41 mouse cellular contexts compared by ENCODE assay signal in genomic region chr17:36861680-36862079, GRCm38 (mm10). TPM values are rescaled to one million over a fixed set of nuclear protein-coding genes. Genes with fewer than 3 reads are reported as not detected.
"Had no signal": no experiment of that assay in that cellular context is flagged by ENCODE, and none has a peak within 500 bp of the region (broad histone marks: within the 10 kb centered on the region; RNA-seq: fewer than 3 reads in every experiment).

No protein-coding gene starts in this region.

- H3K4me1 ChIP-seq: limb, embryonic 13.5 days had no signal

- H3K9me3 ChIP-seq: heart, embryonic 10.5 days; heart, embryonic 12.5 days; hindbrain, embryonic 10.5 days; hindbrain, embryonic 12.5 days; kidney, embryonic 15.5 days; limb, embryonic 13.5 days; limb, embryonic 15.5 days; liver, embryonic 12.5 days had no signal

- H3K27ac ChIP-seq: gastrocnemius, adult 2 months; heart, embryonic 10.5 days; hindbrain, embryonic 10.5 days; hindbrain, embryonic 12.5 days; hindbrain, embryonic 14.5 days; kidney, embryonic 15.5 days; kidney, postnatal 0 days; limb, embryonic 13.5 days; limb, embryonic 15.5 days; liver, embryonic 12.5 days had no signal

- H3K4me3 ChIP-seq: gastrocnemius, adult 2 months; heart, embryonic 10.5 days; heart, embryonic 12.5 days; hindbrain, embryonic 10.5 days; hindbrain, embryonic 12.5 days; kidney, embryonic 15.5 days; limb, embryonic 13.5 days; limb, embryonic 15.5 days; liver, embryonic 12.5 days had no signal

- H3K9ac ChIP-seq: heart, embryonic 12.5 days; hindbrain, embryonic 12.5 days; hindbrain, embryonic 14.5 days; kidney, embryonic 15.5 days; limb, embryonic 13.5 days; limb, embryonic 15.5 days; liver, embryonic 12.5 days had no signal

- ATAC-seq: hindbrain, embryonic 16.5 days; inflammation-experienced regulatory T-cells, adult 6 months; liver, embryonic 12.5 days had no signal

- H3K4me2 ChIP-seq: heart, embryonic 12.5 days; hindbrain, embryonic 12.5 days; hindbrain, embryonic 14.5 days; kidney, embryonic 15.5 days; limb, embryonic 13.5 days; limb, embryonic 15.5 days; liver, embryonic 12.5 days had no signal

- DNase-seq: gastrocnemius, adult 2 months; gastrocnemius, postnatal 10 days; gastrocnemius, postnatal 25 days; heart, adult 18-20 months; heart, postnatal 10 days; heart, postnatal 4 days; kidney, adult 11 months; kidney, adult 2 months; kidney, adult 9 months; kidney, postnatal 14 days; kidney, postnatal 36 days; layer of hippocampus, adult 9-11 months; layer of hippocampus, postnatal 36 days; left cerebral cortex, postnatal 4 days had no signal

RNA-seq across cellular contexts. Expression of gene Trim15, which starts 5.3 kb away (rescaled TPM):
- total RNA-seq: gastrocnemius, adult 2 months; gastrocnemius, postnatal 10 days; gastrocnemius, postnatal 25 days; gastrocnemius, postnatal 4 days; granulocyte monocyte progenitor cell, adult 5-6 weeks; heart, adult 18-20 months; heart, adult 8-10 months; heart, postnatal 10 days; heart, postnatal 25 days; heart, postnatal 4 days; layer of hippocampus, adult 18-20 months; layer of hippocampus, adult 8-10 months; layer of hippocampus, postnatal 14 days; layer of hippocampus, postnatal 36 days; left cerebral cortex, adult 18-20 months; left cerebral cortex, postnatal 10 days; left cerebral cortex, postnatal 25 days; left cerebral cortex, postnatal 4 days; liver, adult 2 months had no signal
- polyA plus RNA-seq: heart, embryonic 10.5 days; heart, embryonic 14.5 days; liver, adult 2 months had no signal

RNA-seq across cellular contexts. Expression of gene Trim10, which starts 7.7 kb away (rescaled TPM):
- total RNA-seq: gastrocnemius, adult 2 months; granulocyte monocyte progenitor cell, adult 5-6 weeks; layer of hippocampus, adult 18-20 months; layer of hippocampus, adult 8-10 months; layer of hippocampus, postnatal 14 days; layer of hippocampus, postnatal 36 days; left cerebral cortex, adult 18-20 months; left cerebral cortex, adult 8-10 months; left cerebral cortex, postnatal 25 days; left cerebral cortex, postnatal 4 days; liver, adult 2 months had no signal
- polyA plus RNA-seq: inflammation-experienced regulatory T-cells, adult 6 months; liver, adult 2 months had no signal

RNA-seq across cellular contexts. Expression of gene Trim40, which starts 28.2 kb away (rescaled TPM):
- total RNA-seq: gastrocnemius, adult 2 months; gastrocnemius, postnatal 10 days; gastrocnemius, postnatal 25 days; gastrocnemius, postnatal 4 days; granulocyte monocyte progenitor cell, adult 5-6 weeks; heart, adult 18-20 months; heart, postnatal 10 days; heart, postnatal 25 days; heart, postnatal 4 days; layer of hippocampus, adult 18-20 months; layer of hippocampus, postnatal 14 days; layer of hippocampus, postnatal 36 days; left cerebral cortex, postnatal 10 days; left cerebral cortex, postnatal 25 days; left cerebral cortex, postnatal 4 days; liver, adult 2 months had no signal
- polyA plus RNA-seq: heart, embryonic 10.5 days; heart, embryonic 12.5 days; heart, embryonic 14.5 days; hindbrain, embryonic 10.5 days; hindbrain, embryonic 12.5 days; hindbrain, embryonic 14.5 days; inflammation-experienced regulatory T-cells, adult 6 months; kidney, embryonic 15.5 days; kidney, postnatal 0 days; limb, embryonic 11.5 days; limb, embryonic 13.5 days; limb, embryonic 15.5 days; liver, embryonic 12.5 days had no signal

RNA-seq across cellular contexts. Expression of gene Trim31, which starts 36.2 kb away (rescaled TPM):
- total RNA-seq: gastrocnemius, adult 2 months; gastrocnemius, postnatal 10 days; gastrocnemius, postnatal 25 days; gastrocnemius, postnatal 4 days; granulocyte monocyte progenitor cell, adult 5-6 weeks; heart, adult 18-20 months; heart, adult 8-10 months; heart, postnatal 10 days; heart, postnatal 25 days; heart, postnatal 4 days; layer of hippocampus, adult 18-20 months; layer of hippocampus, adult 8-10 months; layer of hippocampus, postnatal 14 days; layer of hippocampus, postnatal 36 days; left cerebral cortex, adult 18-20 months; left cerebral cortex, adult 8-10 months; left cerebral cortex, postnatal 10 days; left cerebral cortex, postnatal 25 days; left cerebral cortex, postnatal 4 days; liver, adult 2 months had no signal
- polyA plus RNA-seq: frontal cortex, adult 2 months; heart, embryonic 10.5 days; heart, embryonic 12.5 days; heart, embryonic 14.5 days; hindbrain, embryonic 10.5 days; hindbrain, embryonic 12.5 days; hindbrain, embryonic 14.5 days; hindbrain, embryonic 16.5 days; inflammation-experienced regulatory T-cells, adult 6 months; kidney, adult 2 months; kidney, embryonic 15.5 days; kidney, postnatal 0 days; limb, embryonic 11.5 days; limb, embryonic 13.5 days; limb, embryonic 15.5 days; liver, adult 2 months; liver, embryonic 12.5 days had no signal
